Mouse (Mus musculus): ENCODE measurements around the gene Cdk5rap1. TPM values are rescaled to one million over a fixed set of nuclear protein-coding genes. Genes with fewer than 3 reads are reported as not detected.

The Cdk5rap1 gene
- polyA plus RNA-seq, 1 experiment from 2014 or later, result 20.3 TPM

DNA sequence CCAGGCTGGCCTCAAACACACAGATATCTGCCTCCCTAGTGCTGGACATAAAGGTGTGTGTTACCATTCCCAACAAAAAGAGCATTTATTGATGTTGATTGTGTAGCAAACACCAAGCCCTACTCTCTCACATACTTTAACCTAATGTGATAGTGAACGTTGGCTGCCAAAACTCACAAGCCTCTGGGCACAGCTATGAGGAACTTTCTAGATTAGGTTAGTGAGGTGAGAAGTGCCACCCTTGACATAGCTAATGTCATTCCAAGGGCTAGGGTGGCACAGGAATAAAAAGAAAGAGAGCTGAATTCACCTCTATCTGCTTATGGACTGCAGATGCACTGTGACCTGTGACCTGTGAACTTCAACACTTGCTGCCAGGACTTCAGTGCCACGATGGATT is 23.7 kb upstream of the Cdk5rap1 start:
- Histone ChIP-seq H3K4me3 (ENCODE audit: low read depth, low read length) (no peak overlapping the region), H3K36me3 (ENCODE audit: control insufficient read depth, insufficient read depth, low read length) (no peaks in the 10 kb centered on the region), H3K4me1 (ENCODE audit: control insufficient read depth, insufficient read depth, low read length) (no peaks in the 10 kb centered on the region), H3K9ac (ENCODE audit: low read length) (no peak overlapping the region), H3K27me3 (ENCODE audit: control insufficient read depth, insufficient read depth, low read length) (no peaks in the 10 kb centered on the region), H3K27ac (replicated peaks; ENCODE audit: low read depth, low read length) (no peak overlapping the region), H3K9me3 (ENCODE audit: control insufficient read depth, low read length) (no peaks in the 10 kb centered on the region), H3K4me2 (ENCODE audit: low read depth, severe bottlenecking) (no peak overlapping the region)
- ATAC-seq (ENCODE audit: insufficient number of reproducible peaks, low FRiP score, low TSS enrichment, low read depth), result no peak
- WGBS, result 80% methylated on average over 2 of the region's 2 CpGs
- DNase-seq (ENCODE audit: low spot score), result no peak

DNA sequence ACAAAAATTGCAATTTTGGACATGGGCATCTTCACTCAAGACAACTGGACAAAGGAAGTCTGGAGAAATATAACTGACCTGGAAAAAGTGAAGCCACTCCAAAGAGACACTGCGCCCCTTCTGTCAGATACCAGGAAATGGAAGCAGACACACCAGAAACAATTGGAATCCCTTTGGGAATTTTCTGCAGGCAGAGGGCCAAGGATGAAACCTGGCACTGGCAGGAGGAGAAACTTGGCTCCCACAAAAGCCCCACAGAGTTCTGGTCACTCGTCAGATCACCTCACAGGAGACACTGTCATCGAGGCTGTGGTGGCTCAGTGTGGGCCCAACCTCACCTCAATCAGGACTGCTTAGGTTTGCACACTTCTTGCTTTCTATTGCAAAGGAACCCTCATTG is 21.8 kb upstream of the Cdk5rap1 start:
- H3K4me1 ChIP-seq (ENCODE audit: control insufficient read depth, insufficient read depth, low read length), result no peaks in the 10 kb centered on the region
- no peak overlapping the region for H3K9ac ChIP-seq (ENCODE audit: low read length)
- H3K4me2 ChIP-seq (ENCODE audit: low read depth, severe bottlenecking), result no peak overlapping the region
- no peak overlapping the region for H3K4me3 ChIP-seq (ENCODE audit: low read depth, low read length)
- no peaks in the 10 kb centered on the region for H3K27me3 ChIP-seq (ENCODE audit: control insufficient read depth, insufficient read depth, low read length)
- H3K9me3 ChIP-seq (ENCODE audit: control insufficient read depth, low read length), result no peaks in the 10 kb centered on the region
- H3K36me3 ChIP-seq (ENCODE audit: control insufficient read depth, insufficient read depth, low read length), result no peaks in the 10 kb centered on the region
- no peak overlapping the region for H3K27ac ChIP-seq (replicated peaks; ENCODE audit: low read depth, low read length)
- DNase-seq (ENCODE audit: low spot score) (no peak), ATAC-seq (ENCODE audit: insufficient number of reproducible peaks, low FRiP score, low TSS enrichment, low read depth) (no peak)
- WGBS, result 89% methylated on average over 3 of the region's 3 CpGs

DNA sequence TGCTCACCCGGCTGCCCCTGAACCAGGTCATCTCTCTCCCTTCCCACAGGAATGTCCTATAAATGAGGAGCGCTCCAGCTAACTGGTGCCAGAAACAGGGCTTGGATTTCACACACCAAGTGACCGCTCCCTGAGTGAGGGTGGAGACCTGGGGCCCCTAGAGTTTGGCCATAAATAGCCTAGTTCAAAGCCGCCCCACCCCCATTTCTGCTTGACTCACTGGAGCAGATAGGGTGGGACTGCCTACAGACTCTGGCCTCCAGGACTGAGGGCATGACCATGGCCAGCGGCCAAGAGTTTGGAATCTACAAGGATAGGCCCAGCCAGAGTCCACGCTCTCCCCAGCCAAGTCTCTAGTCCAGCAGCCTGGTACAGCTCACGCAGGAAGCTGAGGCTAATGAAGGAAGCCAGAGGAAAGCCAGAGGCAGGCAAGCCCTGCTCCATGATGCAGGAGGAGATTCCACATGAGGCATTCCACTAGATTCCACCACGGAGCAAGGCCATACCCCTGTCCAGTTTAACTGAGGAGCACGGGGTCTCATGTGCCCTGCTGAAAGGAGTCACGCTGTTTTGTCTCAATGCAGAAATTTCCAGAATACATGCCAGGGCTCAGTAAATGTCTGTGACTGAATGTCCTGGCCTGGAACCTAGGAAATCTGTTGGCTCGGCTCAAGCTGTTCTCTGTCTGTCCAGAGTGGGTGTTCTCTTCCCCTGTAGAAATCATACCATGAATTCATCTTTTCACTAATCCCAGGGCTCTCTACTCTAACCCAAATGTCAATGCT is 17.6 kb upstream of the Cdk5rap1 start:
- Histone ChIP-seq H3K36me3 (ENCODE audit: control insufficient read depth, insufficient read depth, low read length) (no peaks in the 10 kb centered on the region), H3K4me2 (ENCODE audit: low read depth, severe bottlenecking) (no peak overlapping the region), H3K4me3 (ENCODE audit: low read depth, low read length) (no peak overlapping the region), H3K27ac (replicated peaks; ENCODE audit: low read depth, low read length) (no peak overlapping the region), H3K4me1 (ENCODE audit: control insufficient read depth, insufficient read depth, low read length) (no peaks in the 10 kb centered on the region), H3K27me3 (ENCODE audit: control insufficient read depth, insufficient read depth, low read length) (no peaks in the 10 kb centered on the region), H3K9ac (ENCODE audit: low read length) (no peak overlapping the region), H3K9me3 (ENCODE audit: control insufficient read depth, low read length) (no peaks in the 10 kb centered on the region)
- no peak; the same call in 1 of the 2 replicates for ATAC-seq (ENCODE audit: insufficient number of reproducible peaks, low FRiP score, low TSS enrichment, low read depth)
- WGBS, result 78% methylated on average over 11 of the region's 11 CpGs
- DNase-seq (ENCODE audit: low spot score), result no peak

DNA sequence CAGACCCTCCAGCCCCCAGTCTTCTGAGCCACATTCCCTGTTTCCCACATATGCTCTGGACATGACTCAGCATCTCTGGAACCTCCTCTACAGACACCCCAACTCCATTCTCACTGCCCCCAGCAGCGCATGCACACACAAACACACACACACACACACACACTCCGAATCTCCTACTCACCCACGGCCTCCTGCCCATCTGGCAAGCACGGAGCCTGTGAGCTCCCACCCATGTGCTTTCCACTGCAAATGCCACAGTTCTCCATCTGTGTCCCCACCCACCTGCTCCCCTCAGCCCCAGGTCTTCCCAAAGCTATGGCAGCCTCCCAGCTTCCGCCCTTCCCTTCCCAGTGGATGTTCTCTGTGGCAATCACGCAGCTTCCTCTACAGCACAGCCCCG is 6.3 kb upstream of the Cdk5rap1 start:
- Histone ChIP-seq H3K27ac (replicated peaks; ENCODE audit: low read depth, low read length) (no peak overlapping the region), H3K4me2 (ENCODE audit: low read depth, severe bottlenecking) (no peak overlapping the region), H3K27me3 (ENCODE audit: control insufficient read depth, insufficient read depth, low read length) (no peaks in the 10 kb centered on the region), H3K4me1 (ENCODE audit: control insufficient read depth, insufficient read depth, low read length) (no peaks in the 10 kb centered on the region), H3K9me3 (ENCODE audit: control insufficient read depth, low read length) (no peaks in the 10 kb centered on the region), H3K4me3 (ENCODE audit: low read depth, low read length) (no peak overlapping the region), H3K36me3 (ENCODE audit: control insufficient read depth, insufficient read depth, low read length) (no peaks in the 10 kb centered on the region), H3K9ac (ENCODE audit: low read length) (no peak overlapping the region)
- DNase-seq (ENCODE audit: low spot score), result no peak
- ATAC-seq (ENCODE audit: insufficient number of reproducible peaks, low FRiP score, low TSS enrichment, low read depth), result no peak
- 88% methylated on average over 7 of the region's 7 CpGs for WGBS

DNA sequence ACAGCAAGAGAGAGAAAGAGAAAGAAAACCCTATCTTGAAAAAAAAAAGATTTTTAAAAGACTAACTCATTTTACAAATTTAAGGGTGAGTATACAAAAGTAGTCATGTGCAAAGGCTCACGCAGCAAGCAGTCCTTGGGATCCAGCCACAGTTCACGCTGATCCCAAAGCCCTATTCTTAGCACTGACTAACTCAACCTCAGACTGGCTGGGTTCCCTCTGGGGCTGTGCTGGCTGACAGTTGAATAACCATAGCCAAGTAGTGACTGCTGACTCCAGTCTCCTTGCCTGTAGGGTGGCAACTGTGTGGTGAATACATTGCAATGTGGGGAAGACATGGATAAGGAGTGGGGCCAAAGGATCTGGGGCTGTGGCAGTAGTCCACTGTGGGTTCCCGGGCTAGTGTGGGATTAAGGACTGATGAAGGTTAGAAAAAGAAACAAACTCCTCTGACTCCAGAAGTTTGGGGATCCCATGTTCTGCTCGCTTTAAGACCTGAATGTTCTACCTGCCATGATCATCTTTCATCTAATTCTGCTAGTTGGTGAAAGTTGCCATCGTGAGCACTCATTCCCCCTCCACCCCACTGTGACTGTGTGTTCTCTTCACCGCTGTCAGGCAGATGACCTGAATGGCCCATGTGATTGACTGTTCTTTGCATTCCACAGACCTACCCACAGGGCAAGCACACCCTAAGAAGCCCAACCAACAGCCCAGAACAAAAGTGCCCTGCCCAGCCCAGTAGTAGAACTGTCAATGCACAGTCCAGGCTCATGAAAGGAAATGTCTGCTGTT is 2.2 kb upstream of the Cdk5rap1 start:
- H3K9ac ChIP-seq (ENCODE audit: low read length), result no peak overlapping the region
- no peak overlapping the region for H3K4me2 ChIP-seq (ENCODE audit: low read depth, severe bottlenecking)
- no peak overlapping the region for H3K4me3 ChIP-seq (ENCODE audit: low read depth, low read length)
- ATAC-seq (ENCODE audit: insufficient number of reproducible peaks, low FRiP score, low TSS enrichment, low read depth), result no peak
- H3K36me3 ChIP-seq (ENCODE audit: control insufficient read depth, insufficient read depth, low read length), result no peaks in the 10 kb centered on the region
- no peaks in the 10 kb centered on the region for H3K4me1 ChIP-seq (ENCODE audit: control insufficient read depth, insufficient read depth, low read length)
- H3K9me3 ChIP-seq (ENCODE audit: control insufficient read depth, low read length), result no peaks in the 10 kb centered on the region
- no peak overlapping the region for H3K27ac ChIP-seq (replicated peaks; ENCODE audit: low read depth, low read length)
- WGBS, result 90% methylated on average over 6 of the region's 6 CpGs
- no peak for DNase-seq (ENCODE audit: low spot score)
- no peaks in the 10 kb centered on the region for H3K27me3 ChIP-seq (ENCODE audit: control insufficient read depth, insufficient read depth, low read length)

DNA sequence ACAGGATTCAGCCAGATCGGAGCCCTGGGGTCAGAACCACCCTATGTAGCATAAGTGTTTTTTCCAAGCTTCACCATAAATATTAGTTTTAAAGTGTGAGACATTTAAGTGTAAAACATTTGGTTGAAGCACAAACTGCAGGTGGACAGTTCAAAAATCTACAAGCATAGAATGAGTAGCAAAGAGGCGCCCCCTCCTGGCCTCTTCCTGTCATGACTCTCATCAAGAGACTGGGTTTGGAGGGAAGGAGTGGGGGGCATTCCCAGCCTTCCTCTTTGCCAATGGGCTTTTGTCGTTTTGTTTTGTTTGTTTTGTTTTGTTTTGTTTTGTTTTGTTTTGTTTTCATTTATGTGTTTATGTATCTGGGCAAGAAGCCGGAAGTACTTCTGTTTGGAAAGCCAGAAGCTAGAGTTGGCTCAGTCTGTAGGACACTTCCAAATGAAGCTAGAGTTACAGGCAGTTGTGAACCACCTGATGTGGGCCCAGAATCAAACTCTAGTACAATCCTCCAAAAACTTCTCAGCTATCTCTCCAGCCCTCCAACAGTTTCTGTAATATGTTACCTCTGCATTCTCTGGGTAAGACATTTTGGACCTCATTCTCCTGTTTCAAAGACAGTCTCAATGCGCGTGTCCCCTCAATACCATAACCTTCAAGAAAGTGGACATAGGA is 1.3 kb upstream of the Cdk5rap1 start:
- no peaks in the 10 kb centered on the region for H3K4me1 ChIP-seq (ENCODE audit: control insufficient read depth, insufficient read depth, low read length)
- no peak overlapping the region for H3K27ac ChIP-seq (replicated peaks; ENCODE audit: low read depth, low read length)
- no peaks in the 10 kb centered on the region for H3K9me3 ChIP-seq (ENCODE audit: control insufficient read depth, low read length)
- ATAC-seq (ENCODE audit: insufficient number of reproducible peaks, low FRiP score, low TSS enrichment, low read depth), result no peak
- no peak overlapping the region for H3K4me3 ChIP-seq (ENCODE audit: low read depth, low read length)
- 61% methylated on average over 6 of the region's 6 CpGs for WGBS
- no peak overlapping the region for H3K9ac ChIP-seq (ENCODE audit: low read length)
- no peaks in the 10 kb centered on the region for H3K36me3 ChIP-seq (ENCODE audit: control insufficient read depth, insufficient read depth, low read length)
- DNase-seq (ENCODE audit: low spot score), result peak; percentile 80
- H3K27me3 ChIP-seq (ENCODE audit: control insufficient read depth, insufficient read depth, low read length), result no peaks in the 10 kb centered on the region
- no peak overlapping the region for H3K4me2 ChIP-seq (ENCODE audit: low read depth, severe bottlenecking)

DNA sequence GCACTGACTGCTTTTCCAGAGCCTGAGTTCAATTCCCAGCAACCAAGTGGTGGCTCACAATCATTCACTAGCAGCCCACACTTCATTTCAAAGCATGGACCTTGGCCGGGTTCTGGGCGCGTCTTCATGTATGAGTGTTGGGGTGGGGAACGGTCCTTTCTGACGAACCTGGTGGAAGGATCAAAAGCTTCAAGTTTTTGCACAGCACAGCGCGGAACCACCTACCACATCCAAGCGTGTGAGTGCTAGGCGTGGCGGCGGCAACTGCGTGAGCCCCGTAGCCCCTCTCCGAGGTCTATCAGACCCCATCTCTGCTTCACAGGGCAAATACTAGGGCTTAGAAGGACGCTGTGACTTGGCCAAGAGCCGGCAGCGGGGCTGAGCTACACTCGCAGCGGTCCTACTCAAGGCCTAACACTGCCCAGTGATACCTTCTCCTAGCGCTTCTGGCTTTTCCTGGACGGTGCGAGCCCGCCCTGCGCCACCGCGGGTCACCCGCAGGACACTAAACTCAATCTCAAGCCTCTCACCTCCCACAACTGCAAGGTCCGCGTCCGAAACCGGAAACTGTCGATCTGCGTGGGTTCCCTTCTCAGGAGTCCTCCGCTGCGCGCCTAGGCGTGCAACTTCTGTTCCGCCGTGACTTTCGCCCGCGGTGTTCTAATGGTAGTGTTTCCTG is 520 bp downstream of the Cdk5rap1 start:
- Histone ChIP-seq H3K4me3 (ENCODE audit: low read depth, low read length) (peak overlapping the region; percentile 76), H3K4me1 (ENCODE audit: control insufficient read depth, insufficient read depth, low read length) (no peaks in the 10 kb centered on the region), H3K4me2 (ENCODE audit: low read depth, severe bottlenecking) (peak overlapping the region; percentile 77), H3K36me3 (ENCODE audit: control insufficient read depth, insufficient read depth, low read length) (0 out of 2 replicates have a peak, but pooled peaks cover 2% of the 10 kb centered on the region), H3K9ac (ENCODE audit: low read length) (peak overlapping the region; percentile 92), H3K27ac (replicated peaks; ENCODE audit: low read depth, low read length) (peak overlapping the region; percentile 86), H3K9me3 (ENCODE audit: control insufficient read depth, low read length) (no peaks in the 10 kb centered on the region), H3K27me3 (ENCODE audit: control insufficient read depth, insufficient read depth, low read length) (no peaks in the 10 kb centered on the region)
- DNase-seq (ENCODE audit: low spot score), result peak; percentile 94
- ATAC-seq (ENCODE audit: insufficient number of reproducible peaks, low FRiP score, low TSS enrichment, low read depth), result peak; percentile 87
- 0% methylated on average over 42 of the region's 42 CpGs for WGBS

DNA sequence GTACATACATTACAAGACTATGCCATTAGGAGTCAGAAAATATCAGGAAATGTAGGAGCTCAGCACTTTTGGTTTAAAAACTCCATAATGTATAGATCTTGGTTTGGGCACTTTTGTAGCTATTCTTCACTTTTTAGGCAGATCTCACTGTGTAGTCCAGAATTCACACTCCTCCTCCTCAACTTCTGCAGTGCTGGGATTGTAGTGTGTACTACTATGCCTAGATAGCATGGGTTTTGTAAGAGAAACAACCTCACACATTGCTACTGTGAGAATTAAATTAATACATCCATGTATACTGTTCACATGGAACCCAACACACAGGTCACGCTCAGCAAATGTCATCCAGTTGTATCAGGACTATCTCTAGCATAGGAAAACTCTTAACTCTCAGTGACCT is 5.3 kb downstream of the Cdk5rap1 start:
- no peaks in the 10 kb centered on the region for H3K9me3 ChIP-seq (ENCODE audit: control insufficient read depth, low read length)
- ATAC-seq (ENCODE audit: insufficient number of reproducible peaks, low FRiP score, low TSS enrichment, low read depth) (no peak), DNase-seq (ENCODE audit: low spot score) (no peak)
- no peak overlapping the region for H3K27ac ChIP-seq (replicated peaks; ENCODE audit: low read depth, low read length)
- WGBS, result 97% methylated on average over 1 of the region's 1 CpGs
- peaks cover 5% of the 10 kb centered on the region; the same call in 1 of the 2 replicates for H3K36me3 ChIP-seq (ENCODE audit: control insufficient read depth, insufficient read depth, low read length)
- H3K4me3 ChIP-seq (ENCODE audit: low read depth, low read length), result no peak overlapping the region
- H3K4me2 ChIP-seq (ENCODE audit: low read depth, severe bottlenecking), result no peak overlapping the region
- no peaks in the 10 kb centered on the region for H3K4me1 ChIP-seq (ENCODE audit: control insufficient read depth, insufficient read depth, low read length)
- no peaks in the 10 kb centered on the region for H3K27me3 ChIP-seq (ENCODE audit: control insufficient read depth, insufficient read depth, low read length)
- no peak overlapping the region for H3K9ac ChIP-seq (ENCODE audit: low read length)

Measured in limb, embryonic 11.5 days (tissue).